Mouse (Mus musculus) kidney, adult 2 months (tissue): ENCODE measurements around the gene Dnah2.

Source experiments
- CTCF ChIP-seq: fragments of 200-500 bp; conservative IDR thresholded peaks from 2 replicates; pipeline ENCODE4 v1.5.1; 2011; ENCODE audit warnings: low read depth, mild to moderate bottlenecking, control low read depth, low read length, moderate library complexity, mixed read lengths; ENCODE audit not compliant: insufficient read depth, insufficient read length
- POLR2A ChIP-seq: fragments of 200-500 bp; IDR thresholded peaks from one replicate; pipeline ENCODE4 v1.6.1; 2011; ENCODE audit warnings: low read depth, low read length, control low read depth

DNA sequence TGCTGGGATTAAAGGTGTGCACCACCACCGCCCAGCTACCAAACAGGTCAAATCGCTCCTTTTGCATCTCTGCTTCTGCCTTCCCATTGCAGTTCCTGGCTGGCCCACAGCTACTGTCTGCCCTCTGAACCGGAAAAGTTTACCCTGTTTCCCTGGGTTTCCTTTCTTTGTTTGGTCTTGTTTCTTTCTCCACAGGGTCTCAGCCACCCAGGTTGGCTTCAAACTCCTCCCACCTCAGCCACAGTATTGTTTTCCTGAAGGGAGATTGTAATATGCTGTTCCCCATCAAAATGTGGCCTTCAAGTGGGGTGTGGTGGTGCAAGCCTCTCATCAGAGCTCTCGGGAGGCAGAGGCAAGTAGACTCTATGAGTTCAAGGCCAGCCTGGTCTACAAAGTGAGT, 2.4 kb upstream of the Dnah2 start:
- TF ChIP-seq CTCF = no peak
- TF ChIP-seq POLR2A = no peak
